Mouse (Mus musculus): ENCODE results near the gene Smg6. TPM values are rescaled to one million over a fixed set of nuclear protein-coding genes. Genes with fewer than 3 reads are reported as not detected.
A peak's percentile ranks its signal among the peaks of the same experiment; 100 is the strongest.

Smg6 gene
- total RNA-seq, 2 experiments from 2014 or later = 27.2 to 31.2 TPM

DNA sequence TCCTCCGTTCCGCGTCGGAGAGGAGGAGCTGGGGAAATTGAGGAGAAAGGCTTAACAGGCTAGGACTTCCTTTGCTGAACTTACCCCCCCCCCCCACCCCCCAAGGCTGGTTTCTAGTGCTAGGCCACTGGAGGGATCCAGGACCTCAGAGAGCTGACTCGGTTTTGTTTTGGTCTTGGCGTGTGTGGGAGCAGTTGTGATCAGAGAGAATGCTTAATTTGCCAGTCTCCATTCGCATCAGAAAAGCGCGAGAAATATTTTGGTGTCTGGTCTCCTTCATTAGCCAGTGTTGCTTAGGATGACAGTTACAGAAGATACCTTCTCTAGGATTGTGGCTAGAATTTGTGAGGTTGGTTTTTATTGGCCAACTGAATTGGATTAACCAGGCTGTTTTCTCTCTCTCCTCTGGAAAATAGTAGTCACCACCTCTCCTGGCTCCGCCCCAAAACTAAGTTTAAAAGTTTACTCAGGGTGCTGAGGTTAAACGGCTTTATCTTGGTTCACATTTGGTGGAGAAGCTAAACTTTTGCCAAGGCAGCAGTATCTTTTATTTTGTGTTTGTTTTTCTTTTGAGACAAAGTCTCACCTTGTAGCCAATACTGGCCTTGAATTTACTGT is 874 bp downstream of the Smg6 start:
- DNase-seq (ENCODE audit: low spot score in 2 of 2) = no peak
- intact Hi-C loops (cut with DNase I) = no loop called here

DNA sequence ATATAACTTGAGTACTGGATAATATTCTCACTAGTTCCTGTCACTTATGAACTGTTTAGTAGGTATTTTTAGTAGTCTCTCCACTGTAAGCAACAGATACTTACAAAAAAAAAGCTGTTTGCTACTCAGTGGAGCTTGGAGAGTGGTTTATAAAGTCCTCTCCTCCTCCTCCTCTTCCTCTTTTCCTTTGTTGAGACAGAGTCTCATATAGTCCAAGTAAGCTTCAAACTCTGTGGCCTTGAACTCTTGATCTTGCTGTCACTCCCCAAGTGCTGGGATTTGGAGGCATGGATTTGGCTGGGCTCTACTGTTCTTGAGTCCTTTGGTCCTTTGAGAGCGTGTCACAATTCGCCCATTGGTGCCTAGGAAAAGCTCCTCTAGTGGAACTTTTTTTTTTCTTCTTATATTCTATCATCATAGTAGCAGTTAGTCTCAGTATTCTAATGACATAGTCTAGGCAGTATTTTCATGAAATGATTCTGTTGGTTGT is 1.7 kb downstream of the Smg6 start:
- intact Hi-C loops (cut with DNase I) = no loop called here
- DNase-seq (ENCODE audit: low spot score in 2 of 2) = no peak

DNA sequence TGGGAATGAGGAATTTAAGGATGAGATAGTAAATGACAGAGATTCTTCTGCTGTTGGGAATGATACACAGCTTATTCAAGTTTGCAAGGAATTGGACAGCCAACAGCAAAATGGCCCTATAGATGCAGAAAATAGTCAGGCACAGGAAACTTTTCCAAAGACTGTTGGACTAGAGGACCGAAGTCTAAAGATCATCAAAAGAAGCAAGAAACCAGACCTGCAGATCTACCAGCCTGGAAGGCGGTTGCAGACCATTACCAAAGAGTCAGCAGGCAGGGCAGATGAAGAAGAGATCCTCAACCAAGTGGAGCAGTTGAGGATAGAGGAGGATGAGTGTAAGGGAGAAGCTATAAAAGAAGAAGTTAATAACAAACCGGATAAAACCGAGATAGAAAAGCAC is 3.5 kb downstream of the Smg6 start:
- intact Hi-C loops (cut with DNase I) = no loop called here

DNA sequence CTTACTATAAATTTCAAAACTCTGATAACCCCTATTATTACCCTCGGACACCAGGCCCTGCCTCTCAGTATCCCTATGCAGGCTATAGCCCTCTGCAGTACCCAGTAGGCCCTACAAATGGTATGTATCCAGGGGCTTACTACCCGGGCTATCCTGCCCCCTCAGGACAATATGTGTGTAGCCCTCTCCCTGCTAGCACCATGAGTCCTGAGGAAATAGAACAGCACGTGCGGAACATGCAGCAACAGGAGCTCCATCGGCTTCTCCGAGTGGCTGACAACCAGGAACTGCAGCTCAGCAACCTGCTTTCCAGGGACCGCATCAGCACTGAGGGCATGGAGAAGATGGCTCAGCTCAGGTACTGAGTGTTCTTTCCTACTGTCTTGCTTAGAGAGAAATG is 4.8 kb downstream of the Smg6 start:
- no peak for DNase-seq (ENCODE audit: low spot score in 2 of 2)
- intact Hi-C loops (cut with DNase I) = no loop called here

More for the DNA sequence above, 3.5 kb downstream of the Smg6 start:
- DNase-seq (ENCODE audit: low spot score in 2 of 2) = no peak

DNA sequence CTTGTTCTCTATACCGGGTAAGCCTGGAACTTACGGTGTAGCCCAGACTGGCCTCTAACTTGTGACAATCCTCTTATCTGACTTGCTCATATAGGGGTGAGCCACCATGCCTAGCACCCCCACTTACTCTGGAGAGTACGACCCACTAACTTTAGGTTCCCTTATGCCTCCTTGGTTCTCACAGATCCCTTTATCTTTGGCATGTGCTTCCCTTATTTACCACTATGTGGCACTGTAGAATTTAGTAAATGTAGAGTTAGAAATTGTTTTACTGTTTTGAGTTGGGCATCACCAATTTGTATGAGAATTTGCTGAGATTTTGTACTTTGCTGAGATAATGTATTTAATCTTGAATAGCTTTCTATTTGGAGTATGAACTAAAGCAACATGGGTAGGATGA is 20.7 kb downstream of the Smg6 start:
- DNase-seq (ENCODE audit: low spot score in 2 of 2) = no peak
- intact Hi-C loops (cut with DNase I) = loop anchor here (2.0 kb wide), 1 partner anchor 220 kb away; no protein-coding TSS in a partner anchor

DNA sequence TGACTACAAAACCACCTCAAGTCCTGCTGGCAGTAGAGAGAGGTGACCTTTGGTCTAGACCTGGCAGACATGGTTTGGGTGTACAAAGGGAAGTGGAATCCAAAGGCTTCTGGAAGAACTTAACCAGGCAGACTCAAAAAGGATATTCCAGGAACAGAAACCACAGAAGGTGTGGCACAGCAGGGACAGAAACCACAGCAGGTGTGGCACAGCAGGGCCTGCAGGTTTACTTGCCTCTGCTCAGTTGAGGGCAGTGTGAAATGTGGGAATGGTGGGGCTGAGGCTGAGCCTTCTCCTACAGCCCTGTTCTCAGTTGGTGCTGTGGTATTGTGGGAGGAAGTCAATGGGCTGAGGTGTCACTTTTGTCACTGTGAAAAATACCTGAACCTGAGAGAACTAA is 29.3 kb downstream of the Smg6 start:
- intact Hi-C loops (cut with DNase I) = no loop called here
- DNase-seq (ENCODE audit: low spot score in 2 of 2) = no peak

DNA sequence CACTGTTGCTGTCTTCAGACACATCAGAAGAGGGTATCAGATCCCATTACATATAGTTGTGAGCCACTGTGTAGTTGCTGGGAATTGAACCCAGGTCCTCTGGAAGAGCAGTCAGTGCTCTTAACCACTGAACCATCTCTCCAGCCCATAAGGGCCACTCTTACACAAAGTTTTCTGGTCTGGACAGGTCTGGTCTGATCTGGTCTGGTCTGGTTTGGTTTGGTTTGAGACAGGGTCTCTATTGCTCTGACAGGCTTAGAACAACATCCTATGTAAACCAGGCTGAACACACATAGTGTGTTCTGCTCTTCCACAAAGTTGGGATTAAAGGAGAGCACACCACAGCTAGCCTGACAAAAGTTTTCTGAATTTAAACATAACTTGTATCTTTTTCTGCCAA is 30.4 kb downstream of the Smg6 start:
- no peak for DNase-seq (ENCODE audit: low spot score in 2 of 2)
- intact Hi-C loops (cut with DNase I) = no loop called here

DNA sequence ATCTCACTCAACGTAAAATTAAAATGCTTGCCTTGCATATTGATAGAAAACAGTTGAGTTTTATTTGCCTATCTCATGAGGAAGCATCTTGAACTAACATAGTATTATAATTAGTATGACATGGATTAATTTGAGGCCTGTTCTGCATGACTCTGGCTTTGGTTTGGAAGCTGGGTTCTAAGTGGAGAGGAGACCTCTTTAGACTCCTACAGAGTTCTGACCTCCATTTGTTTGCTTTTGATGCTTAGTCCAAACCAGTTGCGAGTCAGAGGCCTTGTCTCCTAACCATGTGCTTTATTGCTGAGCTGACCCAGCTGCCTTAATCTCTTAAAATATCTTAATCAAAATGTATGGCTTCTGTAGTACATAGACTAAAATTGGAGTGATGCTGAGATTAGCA is 32.0 kb downstream of the Smg6 start:
- intact Hi-C loops (cut with DNase I) = no loop called here
- no peak for DNase-seq (ENCODE audit: low spot score in 2 of 2)

DNA sequence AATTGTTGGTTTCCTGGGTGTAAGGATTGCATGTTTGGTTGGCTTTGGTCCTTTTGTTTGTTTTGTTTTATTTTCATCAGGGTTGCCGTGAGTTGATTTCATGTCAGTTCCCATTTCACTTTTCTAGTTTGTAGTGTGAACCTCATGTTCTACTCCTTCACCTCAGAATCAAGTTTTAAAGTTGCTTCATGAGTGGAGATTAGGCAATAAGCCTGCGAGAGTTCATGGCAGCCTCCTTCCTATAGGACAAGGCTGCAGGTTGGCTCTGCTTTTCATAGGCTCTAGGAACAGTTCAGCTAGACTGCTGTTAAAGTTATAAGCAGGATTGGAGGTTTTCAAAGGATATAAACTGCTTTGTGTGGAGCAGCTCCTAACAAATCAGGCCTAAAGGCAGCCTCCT is 33.9 kb downstream of the Smg6 start:
- intact Hi-C loops (cut with DNase I) = no loop called here
- no peak for DNase-seq (ENCODE audit: low spot score in 2 of 2)

DNA sequence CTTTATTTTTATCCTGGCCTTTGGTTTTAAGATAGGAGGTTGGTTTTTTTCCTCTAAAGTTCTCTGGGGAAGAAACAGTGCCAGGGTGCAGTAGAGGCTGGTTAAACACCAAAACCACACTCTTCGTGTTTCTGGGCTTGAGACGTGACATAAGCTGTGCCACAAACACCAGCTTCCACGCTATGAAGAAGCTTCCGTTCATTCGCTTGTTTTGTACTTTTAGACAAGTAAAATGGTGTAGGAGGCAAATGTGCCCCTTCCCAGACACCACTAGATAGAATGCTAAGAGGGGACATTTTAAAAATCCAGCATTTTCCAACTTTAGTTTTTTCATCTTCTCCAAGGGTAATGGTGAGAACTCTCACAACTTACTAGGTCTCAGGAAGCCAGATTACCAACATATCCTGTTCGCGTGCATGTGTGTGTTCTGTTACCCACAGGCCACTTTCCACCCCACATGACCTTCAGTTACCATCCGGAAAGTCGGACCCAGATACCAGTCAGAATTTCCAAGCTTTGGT is 34.5 kb downstream of the Smg6 start:
- intact Hi-C loops (cut with DNase I) = no loop called here
- no peak for DNase-seq (ENCODE audit: low spot score in 2 of 2)

DNA sequence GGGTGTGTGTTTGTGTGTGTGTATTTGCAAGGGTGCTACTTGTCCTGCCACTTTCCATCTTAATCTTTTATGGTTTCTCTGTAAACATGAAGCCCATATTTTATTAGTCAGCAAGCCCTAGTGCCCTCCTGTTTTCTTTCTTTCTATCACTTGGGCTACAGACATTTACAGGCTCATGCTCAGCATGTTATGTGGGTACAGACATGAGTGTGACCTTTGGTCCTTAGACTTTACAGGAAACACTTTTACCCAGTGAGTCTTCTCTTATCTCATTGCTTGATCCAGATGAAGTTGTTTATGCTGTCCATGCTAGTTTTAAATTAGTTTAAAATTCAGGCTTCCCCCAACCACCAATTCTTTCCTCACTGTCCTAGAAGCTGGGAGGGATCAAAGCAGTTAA is 36.3 kb downstream of the Smg6 start:
- intact Hi-C loops (cut with DNase I) = no loop called here
- DNase-seq (ENCODE audit: low spot score in 2 of 2) = no peak

DNA sequence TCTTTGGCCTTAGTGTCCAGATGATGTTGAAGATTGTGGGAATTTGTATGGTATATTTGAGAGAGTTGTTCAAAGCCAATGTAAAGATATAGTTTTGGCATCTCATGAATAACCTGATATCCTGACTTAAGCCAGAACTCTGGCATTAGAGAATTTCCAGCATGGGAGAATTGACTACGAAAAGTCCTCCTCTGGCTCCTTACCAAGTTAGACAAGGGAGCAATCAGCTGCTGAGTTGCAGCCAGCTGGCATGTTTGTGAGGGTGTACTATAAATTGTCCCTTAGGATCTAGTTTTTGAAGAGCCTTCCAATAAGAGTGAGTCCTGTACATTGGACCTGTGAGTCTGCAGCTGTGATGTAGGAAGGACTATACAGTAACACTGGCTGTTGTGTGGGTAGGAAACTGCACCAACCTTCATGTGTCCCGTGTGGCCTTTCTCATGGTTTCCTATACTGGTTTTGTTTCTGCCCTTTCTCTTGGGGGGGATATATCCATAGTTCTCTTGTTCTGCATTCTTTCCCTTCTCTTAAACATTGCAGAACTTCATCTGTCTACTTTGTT is 37.3 kb downstream of the Smg6 start:
- DNase-seq (ENCODE audit: low spot score in 2 of 2) = no peak
- intact Hi-C loops (cut with DNase I) = no loop called here

DNA sequence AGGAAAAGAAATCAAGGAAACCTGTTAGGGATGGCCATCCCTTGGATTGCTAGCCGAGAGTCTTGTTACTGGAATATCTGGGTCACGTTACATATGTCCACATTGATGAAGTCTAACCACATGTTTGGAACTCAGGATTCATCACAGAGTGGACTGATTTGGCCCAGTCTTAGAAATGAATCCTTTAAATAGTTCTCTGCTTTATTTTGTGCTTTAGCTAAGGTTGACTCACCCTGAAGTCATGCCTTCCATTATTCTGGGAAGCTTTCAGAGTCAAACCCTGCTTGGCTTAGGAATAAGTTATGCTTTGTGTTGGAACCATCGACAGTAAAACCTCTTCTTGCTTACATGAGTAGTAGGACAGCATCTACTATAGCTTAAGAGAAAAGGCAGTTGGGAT is 39.9 kb downstream of the Smg6 start:
- intact Hi-C loops (cut with DNase I) = no loop called here
- DNase-seq (ENCODE audit: low spot score in 2 of 2) = no peak

DNA sequence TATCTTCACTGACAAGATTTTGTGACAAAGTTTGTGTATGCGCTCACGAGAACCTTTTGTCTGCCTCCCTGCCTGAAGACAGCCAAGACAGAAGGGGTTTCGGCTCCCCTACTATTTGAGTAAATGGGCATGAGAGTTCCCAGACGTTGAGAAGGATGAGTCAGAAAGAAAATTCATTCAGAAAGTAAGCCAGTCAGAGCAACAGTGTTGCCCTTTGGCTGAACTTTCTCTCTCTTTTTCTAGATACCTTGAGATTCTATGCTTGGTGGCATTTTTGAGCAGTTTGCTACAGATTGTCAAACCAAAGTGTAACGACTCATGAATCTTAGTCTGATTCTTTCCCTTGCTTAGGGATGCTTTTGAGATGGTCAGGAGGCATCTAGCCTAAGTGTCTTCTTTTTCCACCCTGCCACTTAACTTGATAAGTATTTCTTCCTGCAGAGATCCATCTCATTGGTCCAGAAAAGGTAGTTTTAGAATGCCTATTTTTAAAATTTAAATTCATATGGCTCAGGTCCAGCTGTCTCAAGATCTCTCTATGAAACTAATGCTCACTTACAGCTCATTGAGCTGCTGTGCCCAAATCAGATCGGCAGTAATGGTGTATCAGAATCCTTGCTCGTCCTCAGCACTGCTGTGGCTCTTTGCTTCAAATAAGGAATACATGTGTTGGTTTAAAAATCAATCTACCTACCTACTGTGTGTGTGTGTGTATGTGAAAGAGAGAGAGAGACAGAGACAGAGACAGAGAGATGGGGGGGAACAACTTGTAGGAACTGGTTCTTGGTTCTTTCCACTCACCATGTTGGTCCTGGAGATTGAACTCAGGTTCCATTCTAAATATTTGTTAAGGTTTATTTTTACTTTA is 47.9 kb downstream of the Smg6 start:
- intact Hi-C loops (cut with DNase I) = no loop called here
- DNase-seq (ENCODE audit: low spot score in 2 of 2) = no peak

DNA sequence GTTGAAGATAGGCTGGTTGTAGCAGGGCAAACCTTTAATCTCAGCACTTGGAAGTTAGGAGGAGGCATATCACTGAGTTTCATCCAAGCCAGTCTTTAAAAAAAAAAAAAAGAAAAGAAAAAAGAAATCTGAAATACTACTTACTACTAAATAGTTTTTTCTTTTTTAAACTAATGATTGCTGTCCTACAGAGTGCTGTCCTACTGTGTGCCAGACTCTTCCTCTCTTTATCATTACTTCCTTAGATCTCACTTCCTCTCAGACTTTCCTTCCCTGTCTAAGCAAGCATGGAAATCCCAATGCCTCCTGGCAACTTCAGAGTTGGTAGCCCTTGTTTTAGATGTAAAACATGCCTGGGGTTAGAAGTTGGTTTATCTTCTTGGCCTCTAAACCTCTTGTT is 49.0 kb downstream of the Smg6 start:
- DNase-seq (ENCODE audit: low spot score in 2 of 2) = no peak
- intact Hi-C loops (cut with DNase I) = no loop called here

DNA sequence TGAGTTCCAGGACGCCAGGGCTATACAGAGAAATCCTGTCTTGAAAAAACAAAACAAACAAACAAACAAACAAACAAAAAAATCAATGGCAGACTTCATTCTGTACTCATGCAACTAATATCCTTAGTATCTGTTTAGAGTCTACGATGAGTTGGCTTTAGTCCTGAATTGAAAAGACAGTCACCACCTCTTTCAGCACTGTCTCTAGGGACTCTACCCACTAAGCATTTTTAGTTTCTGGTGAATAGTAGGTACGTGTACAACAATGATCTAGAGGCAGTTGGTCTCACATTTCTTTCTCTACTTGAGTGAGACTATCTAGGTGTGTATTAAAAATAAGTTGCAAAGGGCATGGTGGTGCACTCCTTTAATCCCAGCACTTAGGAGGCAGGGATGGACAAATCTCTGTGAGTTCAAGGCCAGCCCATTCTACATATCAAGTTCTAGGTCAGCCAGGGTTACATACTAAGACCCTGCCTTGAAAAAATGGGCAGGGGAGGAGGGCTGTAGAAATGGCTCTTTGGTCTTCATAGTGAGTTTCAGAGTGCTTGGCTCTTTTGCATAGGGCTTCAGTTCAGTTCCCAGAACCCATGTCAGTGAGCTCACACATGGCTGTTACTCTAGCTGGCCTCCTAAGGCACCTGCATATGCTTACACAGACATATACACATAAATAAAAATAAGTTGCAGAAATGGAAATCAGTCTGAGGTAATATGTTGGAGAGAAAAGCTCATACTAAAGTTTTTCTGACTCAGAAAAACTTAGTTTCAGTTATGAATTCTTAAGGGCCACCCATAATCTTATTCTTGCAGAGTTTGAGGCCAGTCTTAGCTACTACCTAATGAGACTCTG is 51.4 kb downstream of the Smg6 start:
- intact Hi-C loops (cut with DNase I) = no loop called here
- DNase-seq (ENCODE audit: low spot score in 2 of 2) = no peak

DNA sequence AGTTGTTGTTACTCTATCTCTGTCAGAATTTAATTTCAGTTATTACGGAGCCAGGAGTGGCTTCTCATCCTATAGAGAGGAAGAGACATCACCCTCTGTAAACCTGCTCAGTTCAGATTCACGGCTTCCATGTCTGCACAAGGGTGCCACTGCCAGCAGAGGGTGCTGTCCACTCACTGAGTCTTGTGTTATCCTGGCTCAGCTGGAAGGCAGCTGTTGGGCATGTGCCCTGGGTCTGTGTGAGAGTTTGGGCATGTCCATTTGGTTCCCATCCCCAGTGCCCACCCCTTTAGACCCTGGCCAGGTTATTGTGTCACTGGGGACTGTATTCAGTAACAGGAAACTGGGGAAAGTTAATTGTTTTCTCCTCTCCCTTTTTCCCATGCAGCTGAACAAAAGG is 55.8 kb downstream of the Smg6 start:
- intact Hi-C loops (cut with DNase I) = loop anchor here (2.0 to 10.0 kb wide), 2 partner anchors 153 to 183 kb away; no protein-coding TSS in a partner anchor

DNA sequence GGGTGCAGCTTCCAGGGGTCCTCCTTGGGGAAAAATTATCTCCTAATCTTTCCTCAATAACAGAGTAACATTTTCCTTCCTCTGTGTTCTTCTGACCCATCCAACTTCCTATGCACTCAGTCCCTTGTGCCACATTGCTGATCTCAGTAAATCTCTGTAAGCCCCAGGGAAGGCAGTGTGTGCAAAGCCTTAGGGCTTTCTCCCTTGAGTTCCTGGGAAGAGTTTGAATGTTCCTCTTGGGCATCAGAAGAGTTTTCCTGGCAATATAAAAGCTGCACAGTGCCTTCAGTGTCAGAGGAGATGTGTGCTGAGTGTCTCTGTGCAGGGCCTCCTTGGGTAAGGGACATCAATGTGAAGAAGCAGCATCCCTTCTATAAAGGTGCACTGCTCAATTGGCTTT is 56.6 kb downstream of the Smg6 start:
- intact Hi-C loops (cut with DNase I) = loop anchor here (10.0 kb wide), 1 partner anchor 153 kb away; no protein-coding TSS in a partner anchor
- no peak for DNase-seq (ENCODE audit: low spot score in 2 of 2)

More for the DNA sequence above, 55.8 kb downstream of the Smg6 start:
- peak; percentile 56 to 64 for DNase-seq (ENCODE audit: low spot score in 2 of 2)

DNA sequence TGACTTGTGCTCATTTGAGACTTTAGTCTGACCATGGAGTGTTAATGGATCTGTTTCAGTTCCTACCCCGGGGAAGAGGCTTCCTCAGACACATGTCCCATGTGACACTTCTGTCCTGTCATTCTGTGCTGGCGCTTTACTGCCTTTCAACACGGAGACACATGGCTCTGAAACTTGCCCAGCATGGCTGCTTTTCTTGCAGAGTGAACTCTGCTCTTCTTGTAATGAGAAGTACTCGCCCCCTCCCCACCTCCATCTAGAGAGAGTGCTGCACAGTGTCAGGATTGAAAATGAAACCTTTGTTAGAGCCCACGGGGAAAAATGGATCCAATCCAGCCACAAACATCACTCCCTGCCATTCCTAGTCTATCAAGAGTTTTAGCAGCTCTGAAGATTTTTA is 62.5 kb downstream of the Smg6 start:
- DNase-seq (ENCODE audit: low spot score in 2 of 2) = no peak
- intact Hi-C loops (cut with DNase I) = loop anchor here (10.0 kb wide), 1 partner anchor 147 kb away; no protein-coding TSS in a partner anchor

All from left cerebral cortex, postnatal 36 days (tissue).